Mouse (Mus musculus) retina, postnatal 1 day (tissue): Measurements from ENCODE around the gene Msrb1.
A peak's percentile ranks its signal among the peaks of the same experiment; 100 is the strongest.

Experiments used
- DNase-seq: peaks from one replicate; pipeline ENCODE4 v3.0.0-alpha.2; 2012

Gene Msrb1

GRCm38 (mm10) chr17:24745526-24746497 lies 9.4 kb downstream of the Msrb1 start:
- DNase-seq = peak; percentile 92

GRCm38 (mm10) chr17:24746986-24747385 lies 10.5 kb downstream of the Msrb1 start:
- no peak for DNase-seq

GRCm38 (mm10) chr17:24751528-24751927 lies 15.1 kb downstream of the Msrb1 start:
- DNase-seq = no peak

GRCm38 (mm10) chr17:24752415-24753394 lies 16.3 kb downstream of the Msrb1 start, which contains the start of gene Hs3st6:
Hs3st6 (plus strand) TSS chr17:24752988.
- DNase-seq = peak; percentile 62

- DNase-seq = no peak
Observed at GRCm38 (mm10) chr17:24757394-24757793, 21.0 kb downstream of the Msrb1 start.

GRCm38 (mm10) chr17:24761121-24761520 lies 24.7 kb downstream of the Msrb1 start:
- no peak for DNase-seq

GRCm38 (mm10) chr17:24765016-24765905 lies 28.8 kb downstream of the Msrb1 start:
- DNase-seq = peak; percentile 47

- no peak for DNase-seq
Observed at GRCm38 (mm10) chr17:24766266-24766875, 29.9 kb downstream of the Msrb1 start.

- no peak for DNase-seq
Observed at GRCm38 (mm10) chr17:24769146-24769545, 32.7 kb downstream of the Msrb1 start.

GRCm38 (mm10) chr17:24773241-24773640 lies 36.8 kb downstream of the Msrb1 start:
- no peak for DNase-seq

- DNase-seq = no peak
Observed at GRCm38 (mm10) chr17:24775173-24775572, 38.7 kb downstream of the Msrb1 start.

GRCm38 (mm10) chr17:24777073-24777472 lies 40.6 kb downstream of the Msrb1 start:
- DNase-seq = no peak

- no peak for DNase-seq
Observed at GRCm38 (mm10) chr17:24780821-24781220, 44.4 kb downstream of the Msrb1 start.

GRCm38 (mm10) chr17:24792190-24792589 lies 55.7 kb downstream of the Msrb1 start:
- DNase-seq = no peak
